Mouse (Mus musculus) forebrain, embryonic 16.5 days (tissue): ENCODE results near the gene Pnp. TPM values are rescaled to one million over a fixed set of nuclear protein-coding genes. Genes with fewer than 3 reads are reported as not detected.
"Not testable (repeated sequence)": the region's sequence is repeated elsewhere in the genome, so short reads cannot be mapped to it uniquely, and the experiment has no call there.

Experiments
- ATAC-seq: fragments of 200-750 bp; cut with Nextera tagmentation; 2 replicates; pipeline ENCODE4 v1.8.0; 2017; ENCODE audit warnings: mild to moderate bottlenecking, moderate library complexity
- H3K27ac ChIP-seq: fragments of 300-500 bp; sonication (generic); 2 replicates; pipeline ENCODE4 v1.5.1; 2014; ENCODE audit warnings: low read length, control low read depth
- H3K27me3 ChIP-seq: fragments of 300-500 bp; sonication (generic); replicated peaks from 2 replicates; pipeline ENCODE4 v1.6.1; 2014; ENCODE audit warnings: low read length; ENCODE audit not compliant: control insufficient read depth, insufficient read depth
- H3K36me3 ChIP-seq: fragments of 300-500 bp; sonication (generic); 2 replicates; pipeline ENCODE4 v1.6.1; 2014; ENCODE audit not compliant: control insufficient read depth, insufficient read depth
- H3K4me1 ChIP-seq: fragments of 300-500 bp; sonication (generic); replicated peaks from 2 replicates; pipeline ENCODE4 v1.6.1; 2014; ENCODE audit warnings: low read length; ENCODE audit not compliant: control insufficient read depth, insufficient read depth
- H3K4me2 ChIP-seq: fragments of 300-500 bp; sonication (generic); 2 replicates; pipeline ENCODE4 v1.6.1; 2014; ENCODE audit warnings: mild to moderate bottlenecking, low read length, control low read depth
- H3K4me3 ChIP-seq: fragments of 300-500 bp; sonication (generic); replicated peaks from 2 replicates; pipeline ENCODE4 v1.5.1; 2014; ENCODE audit warnings: mild to moderate bottlenecking, low read length, control low read depth
- H3K9ac ChIP-seq: fragments of 300-500 bp; sonication (generic); replicated peaks from 2 replicates; pipeline ENCODE4 v1.6.1; 2014; ENCODE audit warnings: low read depth, low read length, control low read depth
- H3K9me3 ChIP-seq: fragments of 300-500 bp; sonication (generic); 2 replicates; pipeline ENCODE4 v1.6.1; 2016; ENCODE audit warnings: low read length; ENCODE audit not compliant: control insufficient read depth
- WGBS: fragments of 180-500 bp; shearing (Covaris S2); extraction: QIAGEN DNeasy Blood & Tissue Kit; methylation state at CpG from one replicate; pipeline ENCODE4 v1.1.7; 2014; 5-methylcytosine and 5-hydroxymethylcytosine counted together
- polyA plus RNA-seq: library from polyadenylated mRNA; unstranded; fragments of >200 nt; fragmentation: Nextera tagmentation; extraction: Ambion mirVana; gene quantifications from 2 replicates; pipeline ENCODE4 v1.2.1, GENCODE M21; 2015

Pnp gene
- polyA plus RNA-seq, 1 experiment from 2014 or later = 17.2 TPM

DNA sequence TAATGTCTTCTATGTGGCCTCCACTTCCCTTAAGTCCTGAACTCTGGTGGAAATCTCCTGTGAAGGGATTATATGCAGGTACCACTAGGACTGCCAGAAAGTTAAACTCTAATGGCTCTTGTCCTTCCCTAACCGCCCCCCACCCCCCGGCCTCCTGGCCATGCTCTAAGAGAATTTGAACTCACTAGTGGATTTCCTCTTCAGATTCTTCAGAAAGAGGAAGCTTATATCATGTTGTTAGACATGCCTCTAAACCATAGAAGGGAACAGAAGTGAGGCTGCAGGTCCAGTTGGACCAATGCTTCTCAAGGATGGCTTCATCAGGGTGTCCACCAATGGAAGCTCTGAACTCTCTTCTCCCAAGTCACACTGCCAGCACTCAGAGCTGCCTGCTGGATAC lies 32.9 kb upstream of the Pnp start:
- not testable (repeated sequence) for H3K9me3 ChIP-seq, ATAC-seq, H3K9ac ChIP-seq, H3K27me3 ChIP-seq, H3K36me3 ChIP-seq, H3K4me2 ChIP-seq, H3K27ac ChIP-seq, H3K4me3 ChIP-seq
- H3K4me1 ChIP-seq = peaks cover 14% of the 10 kb centered on the region
- WGBS = 96% methylated on average over 2 of the region's 2 CpGs

DNA sequence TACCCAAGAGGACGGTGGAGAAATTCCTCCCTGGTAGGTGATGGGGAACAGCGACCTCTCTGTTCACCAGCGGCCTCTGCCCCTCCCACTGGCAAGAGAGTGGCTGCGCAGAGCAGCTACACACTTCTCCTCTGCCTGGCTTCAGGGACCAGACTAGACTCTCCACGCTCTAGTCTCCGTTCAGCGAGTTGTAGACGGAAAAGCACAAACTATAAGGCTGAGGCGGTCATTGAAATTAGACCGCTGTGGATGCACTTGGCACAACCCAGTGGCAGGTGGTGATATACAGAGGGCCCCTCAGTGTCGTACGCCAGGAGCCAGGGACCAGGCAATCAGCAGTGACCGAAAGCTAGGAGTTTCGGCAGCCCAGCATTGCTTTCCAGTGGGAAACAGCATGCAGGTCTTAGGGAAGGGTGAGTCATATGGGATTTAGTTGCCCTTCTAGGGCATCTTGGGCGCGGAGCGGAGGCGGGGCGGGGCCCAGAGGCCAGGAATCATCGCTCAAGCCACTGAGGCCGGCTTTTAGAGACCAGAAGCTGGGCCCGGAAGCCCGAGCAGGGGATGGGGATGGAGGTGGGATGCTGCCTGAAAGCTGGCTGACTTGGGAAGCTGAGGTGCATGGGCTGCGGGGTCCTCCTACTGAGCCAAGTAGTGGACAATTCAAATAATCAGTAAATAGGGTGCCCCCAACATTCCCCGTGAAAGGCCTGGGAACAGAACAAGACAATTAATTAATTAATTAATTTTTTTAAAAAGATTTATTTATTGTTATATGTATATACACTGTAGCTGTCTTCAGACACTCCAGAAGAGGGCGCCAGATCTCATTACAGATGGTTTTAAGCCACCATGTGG lies 26.7 kb upstream of the Pnp start:
- Histone ChIP-seq H3K27ac (no peak overlapping the region), H3K4me1 (peaks cover 8% of the 10 kb centered on the region)

DNA sequence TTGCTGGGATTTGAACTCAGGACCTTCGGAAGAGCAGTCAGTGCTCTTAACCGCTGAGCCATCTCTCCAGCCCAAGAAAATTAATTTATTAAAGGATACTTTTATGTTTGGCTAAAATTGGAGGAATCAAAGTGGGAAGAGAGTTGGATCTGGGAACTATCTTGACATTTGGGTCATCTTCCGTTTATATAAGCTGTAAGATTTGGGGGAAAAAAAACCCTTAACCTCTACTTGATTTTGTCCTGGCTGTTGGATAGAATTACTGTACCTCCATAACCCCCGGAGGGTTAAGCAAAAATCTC lies 26.1 kb upstream of the Pnp start:
- Histone ChIP-seq H3K4me3 (no peak overlapping the region), H3K27me3 (no peaks in the 10 kb centered on the region), H3K9ac (no peak overlapping the region), H3K4me2 (no peak overlapping the region), H3K27ac (no peak overlapping the region), H3K36me3 (no peaks in the 10 kb centered on the region), H3K4me1 (peaks cover 8% of the 10 kb centered on the region), H3K9me3 (no peaks in the 10 kb centered on the region)
- 80% methylated on average over 4 of the region's 4 CpGs for WGBS
- ATAC-seq = no peak

More for the DNA sequence above, 26.7 kb upstream of the Pnp start:
- ATAC-seq = peak; percentile 89
- 5% methylated on average over 26 of the region's 26 CpGs for WGBS
- H3K9ac ChIP-seq = peak overlapping the region; percentile 28
- H3K36me3 ChIP-seq = no peaks in the 10 kb centered on the region
- H3K9me3 ChIP-seq = no peaks in the 10 kb centered on the region
- H3K4me3 ChIP-seq = peak overlapping the region; percentile 42
- H3K27me3 ChIP-seq = no peaks in the 10 kb centered on the region
- H3K4me2 ChIP-seq = peak overlapping the region; percentile 59

DNA sequence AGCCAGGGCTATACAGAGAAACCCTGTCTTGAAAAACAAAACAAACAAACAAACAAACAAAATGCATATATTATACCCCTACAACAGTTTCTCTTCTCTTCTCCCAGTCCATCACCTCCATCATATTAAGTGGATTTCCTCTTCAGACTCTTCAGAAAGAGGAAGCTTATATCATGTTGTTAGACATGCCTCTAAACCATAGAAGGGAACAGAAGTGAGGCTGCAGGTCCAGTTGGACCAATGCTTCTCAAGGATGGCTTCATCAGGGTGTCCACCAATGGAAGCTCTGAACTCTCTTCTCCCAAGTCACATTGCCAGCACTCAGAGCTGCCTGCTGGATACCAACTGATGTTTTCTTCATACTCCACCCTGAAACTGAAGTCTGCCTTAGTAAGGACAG lies 25.6 kb upstream of the Pnp start:
- H3K4me3 ChIP-seq, H3K4me2 ChIP-seq, H3K36me3 ChIP-seq, ATAC-seq, H3K9me3 ChIP-seq, H3K9ac ChIP-seq, H3K27ac ChIP-seq, H3K4me1 ChIP-seq, H3K27me3 ChIP-seq: not testable (repeated sequence)

DNA sequence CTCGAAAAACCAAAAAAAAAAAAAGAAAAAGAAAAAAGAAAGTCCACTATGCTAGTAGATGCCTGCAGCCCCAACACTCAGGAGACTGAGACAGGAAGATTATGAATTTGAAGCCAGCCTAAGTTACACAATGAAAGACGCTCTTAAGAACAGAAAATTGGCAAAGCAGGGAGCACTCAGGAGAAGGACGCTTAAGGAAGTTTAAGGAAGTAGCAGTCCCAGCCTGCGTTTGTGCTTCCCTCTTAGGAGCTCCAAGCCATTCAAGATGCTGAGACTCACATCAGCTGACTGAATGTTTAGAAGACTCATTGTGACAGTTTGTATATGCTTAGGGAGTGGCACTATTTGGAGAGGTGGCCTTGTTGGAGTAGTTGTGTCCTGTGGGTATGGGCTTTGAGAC lies 22.8 kb upstream of the Pnp start:
- 81% methylated on average over 4 of the region's 4 CpGs for WGBS
- ATAC-seq = no peak
- Histone ChIP-seq H3K27ac (no peak overlapping the region), H3K4me2 (no peak overlapping the region), H3K4me1 (peaks cover 8% of the 10 kb centered on the region), H3K9ac (no peak overlapping the region), H3K27me3 (no peaks in the 10 kb centered on the region), H3K36me3 (peaks cover 12% of the 10 kb centered on the region), H3K9me3 (no peaks in the 10 kb centered on the region), H3K4me3 (no peak overlapping the region)

DNA sequence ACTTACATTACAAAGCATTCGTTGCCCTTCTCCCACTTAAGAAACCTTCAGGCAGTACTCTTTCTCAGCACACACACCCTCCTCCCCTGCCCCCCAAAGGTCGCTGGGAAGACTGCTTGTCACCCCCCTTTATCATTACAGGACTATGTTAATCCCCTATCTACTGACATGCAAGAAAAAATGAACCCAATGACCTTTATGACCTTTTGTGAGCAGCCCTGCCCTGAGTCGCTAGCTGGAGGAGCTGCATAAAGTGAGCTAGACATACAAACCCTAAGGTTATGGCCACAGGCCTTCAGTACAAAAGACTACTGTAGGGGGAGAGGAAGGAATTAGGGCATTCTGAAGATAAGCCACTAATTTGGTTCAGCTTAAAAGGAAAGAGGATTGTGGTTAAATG lies 19.5 kb upstream of the Pnp start:
- Histone ChIP-seq H3K36me3 (peaks cover 31% of the 10 kb centered on the region), H3K27me3 (no peaks in the 10 kb centered on the region), H3K4me1 (no peaks in the 10 kb centered on the region), H3K4me2 (no peak overlapping the region), H3K27ac (no peak overlapping the region), H3K4me3 (no peak overlapping the region), H3K9me3 (no peaks in the 10 kb centered on the region), H3K9ac (no peak overlapping the region)
- WGBS = 46% methylated on average over 3 of the region's 3 CpGs
- ATAC-seq = no peak

DNA sequence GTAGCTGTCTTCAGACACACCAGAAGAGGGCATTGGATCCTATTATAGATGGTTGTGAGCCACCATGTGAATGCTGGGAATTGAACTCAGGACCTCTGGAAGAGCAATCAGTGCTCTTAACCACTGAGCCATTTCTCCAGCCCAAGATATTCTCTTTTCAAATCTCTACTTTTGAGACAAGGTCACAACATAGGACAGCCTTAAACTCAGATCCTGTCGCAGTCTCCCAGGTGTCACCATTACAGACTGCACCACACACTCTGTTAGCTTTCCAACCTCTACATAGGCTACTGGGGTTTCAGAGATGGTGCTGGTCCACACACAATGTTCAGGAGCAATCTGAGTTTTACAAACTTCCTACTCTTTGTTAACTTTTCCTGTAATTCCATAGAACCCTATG lies 7.4 kb upstream of the Pnp start:
- H3K9me3 ChIP-seq, ATAC-seq, H3K27me3 ChIP-seq, H3K27ac ChIP-seq, H3K9ac ChIP-seq: not testable (repeated sequence)
- 85% methylated on average over 1 of the region's 1 CpGs for WGBS
- H3K4me2 ChIP-seq = peak overlapping the region; percentile 78
- peak overlapping the region; percentile 85 for H3K4me3 ChIP-seq
- peaks cover 25% of the 10 kb centered on the region for H3K4me1 ChIP-seq
- peaks cover 18% of the 10 kb centered on the region for H3K36me3 ChIP-seq

DNA sequence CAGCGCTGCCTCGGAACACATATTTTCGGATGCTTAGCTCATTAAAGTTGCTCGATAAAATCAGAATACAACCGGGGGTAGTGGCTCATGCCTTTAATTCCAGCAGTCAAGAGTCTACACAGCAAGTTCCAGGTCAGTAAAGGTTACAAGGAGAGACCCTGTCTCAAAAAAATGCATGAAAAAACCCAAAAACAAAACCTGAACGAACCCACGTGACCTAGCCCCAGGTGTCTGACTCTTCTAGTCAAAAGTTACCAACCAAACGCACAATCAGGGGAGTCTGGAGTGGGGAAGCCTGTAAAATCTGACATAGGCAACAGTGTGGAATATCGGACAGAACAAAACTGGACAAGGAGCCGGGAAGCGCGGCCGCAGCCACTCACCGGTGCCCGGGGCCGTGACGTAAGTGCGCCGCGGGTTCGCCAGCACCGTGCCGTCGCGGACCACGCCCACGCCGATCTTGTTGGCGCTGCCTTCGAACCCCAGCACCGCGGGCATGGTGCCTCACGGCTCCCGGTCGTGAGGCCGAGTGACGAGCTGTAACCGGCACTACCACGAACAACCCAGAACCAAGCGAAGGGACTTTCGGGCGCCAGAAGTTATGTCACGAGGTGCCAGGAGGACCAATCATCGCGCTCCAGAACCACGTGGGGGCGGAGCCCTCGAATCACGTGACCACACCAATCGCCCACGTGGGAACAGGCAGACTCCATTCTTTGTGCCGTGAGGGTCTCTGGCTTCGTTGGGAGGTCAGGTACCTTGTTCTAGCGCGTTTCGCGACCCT lies 6.4 kb upstream of the Pnp start, which contains the start of the genes Osgep and Apex1:
TSS of gene Osgep (minus strand) at position 613 of the 784 bp plus-strand sequence.
TSS of gene Apex1 (plus strand) at position 688 of the 784 bp plus-strand sequence.
- Histone ChIP-seq H3K36me3 (peaks cover 18% of the 10 kb centered on the region), H3K4me1 (peaks cover 29% of the 10 kb centered on the region), H3K9ac (peak within 1 kb of the TSS; percentile 68), H3K27ac (peak within 1 kb of the TSS; percentile 93), H3K9me3 (no peaks in the 10 kb centered on the region), H3K27me3 (no peaks in the 10 kb centered on the region), H3K4me3 (peak within 1 kb of the TSS; percentile 85), H3K4me2 (peak within 1 kb of the TSS; percentile 78)
- peak; percentile 94 for ATAC-seq
- WGBS = under 1% methylated on average over 57 of the region's 57 CpGs

DNA sequence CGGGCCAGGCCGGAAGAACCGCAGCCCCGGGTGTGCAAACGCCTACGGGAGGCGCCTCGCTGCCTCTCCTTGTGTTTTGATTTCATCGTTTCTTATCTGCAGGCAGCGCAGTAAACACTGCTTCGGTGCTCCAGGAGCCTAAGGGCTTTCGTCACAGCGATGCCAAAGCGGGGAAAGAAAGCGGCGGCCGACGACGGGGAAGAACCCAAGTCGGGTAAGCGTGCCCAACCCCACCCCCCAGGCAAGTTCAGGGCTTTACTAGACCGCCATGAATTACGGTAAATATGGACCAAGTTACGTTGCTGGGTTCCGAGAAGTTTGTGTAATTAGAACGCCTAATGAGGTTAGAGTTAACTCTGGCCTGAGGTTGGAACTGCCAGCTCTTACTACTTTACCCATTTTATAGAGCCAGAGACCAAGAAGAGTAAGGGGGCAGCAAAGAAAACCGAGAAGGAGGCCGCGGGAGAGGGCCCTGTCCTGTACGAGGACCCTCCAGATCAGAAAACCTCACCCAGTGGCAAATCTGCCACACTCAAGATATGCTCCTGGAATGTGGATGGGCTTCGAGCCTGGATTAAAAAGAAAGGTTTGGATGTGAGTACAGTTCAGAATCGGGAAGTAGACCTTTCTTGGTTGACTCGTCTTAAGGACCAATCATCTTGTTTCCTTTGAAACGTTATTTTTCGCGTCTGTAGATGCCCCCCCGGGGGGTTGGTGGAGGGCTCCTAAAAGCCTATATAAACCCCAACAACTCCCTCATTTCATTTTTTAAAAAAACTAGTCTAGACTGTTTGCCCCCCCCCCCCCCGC lies 5.6 kb upstream of the Pnp start:
- Histone ChIP-seq H3K27ac (peak overlapping the region; percentile 93), H3K36me3 (peaks cover 18% of the 10 kb centered on the region), H3K9ac (peak overlapping the region; percentile 68), H3K9me3 (no peaks in the 10 kb centered on the region), H3K4me1 (peaks cover 36% of the 10 kb centered on the region), H3K4me2 (peak overlapping the region; percentile 78), H3K27me3 (no peaks in the 10 kb centered on the region), H3K4me3 (peak overlapping the region; percentile 85)
- under 1% methylated on average over 38 of the region's 38 CpGs for WGBS
- peak; percentile 57; the same call in 1 of the 2 replicates for ATAC-seq
